Mouse (Mus musculus) hindbrain, postnatal 0 days (tissue): ENCODE data around the gene Prom2. TPM values are rescaled to one million over a fixed set of nuclear protein-coding genes. Genes with fewer than 3 reads are reported as not detected.

Experiments
- ATAC-seq: fragments of 200-750 bp; cut with Nextera tagmentation; 2 replicates; pipeline ENCODE4 v1.8.0; 2017; ENCODE audit warnings: mild to moderate bottlenecking, moderate TSS enrichment, moderate library complexity
- DNase-seq: peaks from one replicate; pipeline ENCODE4 v3.0.0-alpha.2; 2015; ENCODE audit warnings: low spot score
- H3K27ac ChIP-seq: fragments of 300-500 bp; sonication (generic); 2 replicates; pipeline ENCODE4 v1.5.1; 2014; ENCODE audit warnings: mild to moderate bottlenecking
- H3K27me3 ChIP-seq: fragments of 300-500 bp; sonication (generic); 2 replicates; pipeline ENCODE4 v1.6.1; 2014; ENCODE audit warnings: low read length, mixed read lengths; ENCODE audit not compliant: insufficient read depth
- H3K36me3 ChIP-seq: fragments of 300-500 bp; sonication (generic); 2 replicates; pipeline ENCODE4 v1.6.1; 2014; ENCODE audit warnings: low read length, mixed read lengths; ENCODE audit not compliant: insufficient read depth
- H3K4me1 ChIP-seq: fragments of 300-500 bp; sonication (generic); 2 replicates; pipeline ENCODE4 v1.6.1; 2014; ENCODE audit warnings: antibody characterized with exemption, low read length, mixed read lengths; ENCODE audit not compliant: insufficient read depth
- H3K4me2 ChIP-seq: fragments of 300-500 bp; sonication (generic); 2 replicates; pipeline ENCODE4 v1.6.1; 2014; ENCODE audit warnings: low read depth, mild to moderate bottlenecking, low read length, moderate library complexity, mixed read lengths
- H3K4me3 ChIP-seq: fragments of 300-500 bp; sonication (generic); 2 replicates; pipeline ENCODE4 v1.5.1; 2014; ENCODE audit warnings: low read length
- H3K9ac ChIP-seq: fragments of 300-500 bp; sonication (generic); replicated peaks from 2 replicates; pipeline ENCODE4 v1.6.1; 2014; ENCODE audit warnings: mild to moderate bottlenecking, low read length, moderate library complexity, mixed read lengths
- H3K9me3 ChIP-seq: fragments of 300-500 bp; sonication (generic); 2 replicates; pipeline ENCODE4 v1.6.1; 2016; ENCODE audit warnings: low read length, mixed read lengths
- CTCF ChIP-seq: IDR thresholded peaks from 2 replicates; pipeline ENCODE4 v1.5.1; 2016; ENCODE audit warnings: antibody characterized with exemption, control low read depth, low read depth
- WGBS: fragments of 180-500 bp; shearing (Covaris S2); extraction: QIAGEN DNeasy Blood & Tissue Kit; methylation state at CpG from one replicate; pipeline ENCODE4 v1.1.7; 2014; 5-methylcytosine and 5-hydroxymethylcytosine counted together
- polyA plus RNA-seq: library from polyadenylated mRNA; unstranded; fragments of >200 nt; fragmentation: Nextera tagmentation; extraction: Ambion mirVana; gene quantifications from 2 replicates; pipeline ENCODE4 v1.2.1, GENCODE M21; 2015
- total RNA-seq: library from RNA; depleted of rRNA; stranded (reverse); fragments of >200 nt; gene quantifications from 2 replicates; pipeline ENCODE4 v1.2.3, GENCODE M21; 2014; rRNA removed

Gene Prom2
- total RNA-seq (0.07 and 0.10 TPM in 2 replicates), polyA plus RNA-seq (0.10 and 0.32 TPM in 2 replicates)

- no peak for TF ChIP-seq CTCF
- 7% methylated on average over 25 of the region's 29 CpGs for WGBS
- H3K27ac ChIP-seq: no peak within 1 kb of the TSS
- peaks cover 4% of the 10 kb centered on the region; the same call in 1 of the 2 replicates for H3K4me1 ChIP-seq
- DNase-seq (no peak), ATAC-seq (no peak)
- no peaks in the 10 kb centered on the region for H3K36me3 ChIP-seq
- H3K27me3 ChIP-seq: peaks cover 29% of the 10 kb centered on the region
- H3K9me3 ChIP-seq: no peaks in the 10 kb centered on the region
- H3K4me3 ChIP-seq: no peak within 1 kb of the TSS
- H3K4me2 ChIP-seq: peak within 1 kb of the TSS; percentile 37; the same call in 1 of the 2 replicates
- H3K9ac ChIP-seq: no peak within 1 kb of the TSS
These were observed at the start of gene Prom2 for GRCm38 (mm10) chr2:127541185-127541584. Prom2 (minus strand) TSS chr2:127541467.

GRCm38 (mm10) chr2:127590840-127591239, 49.6 kb upstream of the Prom2 start:
- peak; percentile 47 for TF ChIP-seq CTCF
- DNase-seq (peak; percentile 12), ATAC-seq (no peak)
- H3K27ac ChIP-seq: no peak overlapping the region
- H3K9me3 ChIP-seq: no peaks in the 10 kb centered on the region
- no peak overlapping the region for H3K9ac ChIP-seq
- H3K4me3 ChIP-seq: no peak overlapping the region
- no peaks in the 10 kb centered on the region for H3K27me3 ChIP-seq
- H3K4me1 ChIP-seq: 0 out of 2 replicates have a peak, but pooled peaks cover 11% of the 10 kb centered on the region
- no peak overlapping the region for H3K4me2 ChIP-seq
- H3K36me3 ChIP-seq: peaks cover 31% of the 10 kb centered on the region
- 78% methylated on average over 4 of the region's 4 CpGs for WGBS

- no peak overlapping the region for H3K4me2 ChIP-seq
- H3K9me3 ChIP-seq: no peaks in the 10 kb centered on the region
- H3K4me1 ChIP-seq: 0 out of 2 replicates have a peak, but pooled peaks cover 11% of the 10 kb centered on the region
- DNase-seq: no peak
- no peak overlapping the region for H3K9ac ChIP-seq
- ATAC-seq: no peak
- H3K27ac ChIP-seq: no peak overlapping the region
- WGBS: 83% methylated on average over 15 of the region's 15 CpGs
- peaks cover 25% of the 10 kb centered on the region for H3K36me3 ChIP-seq
- no peak for TF ChIP-seq CTCF
- no peak overlapping the region for H3K4me3 ChIP-seq
- H3K27me3 ChIP-seq: no peaks in the 10 kb centered on the region
These were observed 48.9 kb upstream of the Prom2 start for GRCm38 (mm10) chr2:127590204-127590603.

- Histone ChIP-seq H3K27ac (no peak overlapping the region), H3K4me2 (no peak overlapping the region), H3K4me3 (no peak overlapping the region), H3K27me3 (no peaks in the 10 kb centered on the region), H3K4me1 (0 out of 2 replicates have a peak, but pooled peaks cover 11% of the 10 kb centered on the region), H3K9ac (no peak overlapping the region), H3K36me3 (peaks cover 15% of the 10 kb centered on the region; the same call in 1 of the 2 replicates), H3K9me3 (no peaks in the 10 kb centered on the region)
- ATAC-seq: no peak
- no peak for DNase-seq
- TF ChIP-seq CTCF: no peak
- WGBS: 94% methylated on average over 9 of the region's 9 CpGs
These were observed 47.6 kb upstream of the Prom2 start for GRCm38 (mm10) chr2:127588897-127589296.

GRCm38 (mm10) chr2:127587514-127587844, 46.2 kb upstream of the Prom2 start:
- H3K4me3 ChIP-seq: peak overlapping the region; percentile 94
- peak overlapping the region; percentile 78 for H3K9ac ChIP-seq
- H3K36me3 ChIP-seq: peaks cover 9% of the 10 kb centered on the region; the same call in 1 of the 2 replicates
- no peak for TF ChIP-seq CTCF
- DNase-seq (no peak), ATAC-seq (peak; percentile 28)
- H3K27ac ChIP-seq: peak overlapping the region; percentile 96
- H3K4me1 ChIP-seq: 0 out of 2 replicates have a peak, but pooled peaks cover 11% of the 10 kb centered on the region
- WGBS: 0% methylated on average over 22 of the region's 22 CpGs
- H3K27me3 ChIP-seq: no peaks in the 10 kb centered on the region
- H3K9me3 ChIP-seq: no peaks in the 10 kb centered on the region
- H3K4me2 ChIP-seq: peak overlapping the region; percentile 83

- DNase-seq: peak; percentile 86
- 0 out of 2 replicates have a peak, but pooled peaks cover 11% of the 10 kb centered on the region for H3K4me1 ChIP-seq
- peak; percentile 88 for ATAC-seq
- H3K4me2 ChIP-seq: peak within 1 kb of the TSS; percentile 83
- TF ChIP-seq CTCF: peak; percentile 19
- no peaks in the 10 kb centered on the region for H3K27me3 ChIP-seq
- H3K9ac ChIP-seq: peak within 1 kb of the TSS; percentile 78
- H3K4me3 ChIP-seq: peak within 1 kb of the TSS; percentile 94
- H3K9me3 ChIP-seq: no peaks in the 10 kb centered on the region
- 4% methylated on average over 39 of the region's 39 CpGs for WGBS
- peak within 1 kb of the TSS; percentile 96 for H3K27ac ChIP-seq
- H3K36me3 ChIP-seq: 0 out of 2 replicates have a peak, but pooled peaks cover 5% of the 10 kb centered on the region
These were observed 45.6 kb upstream of the Prom2 start, which contains the start of the genes Zfp661 and Mrps5 for GRCm38 (mm10) chr2:127586694-127587513. Zfp661 (minus strand) TSS chr2:127587094. Mrps5 (plus strand) TSS chr2:127587222.
